Mouse (Mus musculus) megakaryocyte progenitor cell, adult 5-6 weeks (primary cell): ENCODE results near the gene Rcsd1. TPM values are rescaled to one million over a fixed set of nuclear protein-coding genes. Genes with fewer than 3 reads are reported as not detected.

Experiments
- ATAC-seq: replicated peaks from 2 replicates; pipeline ENCODE4 v1.8.0; 2016; ENCODE audit warnings: mild to moderate bottlenecking, moderate TSS enrichment, inconsistent platforms; ENCODE audit not compliant: poor library complexity
- total RNA-seq, 2 experiments: library from RNA; stranded (forward) in 1 of 2; stranded (reverse) in 1 of 2; fragments of 157-497, 149-512 nt in 1 of 2; fragments of 200-1000 nt in 1 of 2; gene quantifications; 2 replicates each; pipeline versions ENCODE4 v1.2.3 to v1.2.4; 2015 to 2017

Gene Rcsd1
- total RNA-seq, 2 experiments from 2014 or later: 48.8 to 111 TPM

GRCm38 (mm10) chr1:165718543-165719105 lies 9.1 kb upstream of the Rcsd1 start:
- ATAC-seq: 0 out of 2 replicates have a peak, but pooled peaks have one; percentile 2

DNA sequence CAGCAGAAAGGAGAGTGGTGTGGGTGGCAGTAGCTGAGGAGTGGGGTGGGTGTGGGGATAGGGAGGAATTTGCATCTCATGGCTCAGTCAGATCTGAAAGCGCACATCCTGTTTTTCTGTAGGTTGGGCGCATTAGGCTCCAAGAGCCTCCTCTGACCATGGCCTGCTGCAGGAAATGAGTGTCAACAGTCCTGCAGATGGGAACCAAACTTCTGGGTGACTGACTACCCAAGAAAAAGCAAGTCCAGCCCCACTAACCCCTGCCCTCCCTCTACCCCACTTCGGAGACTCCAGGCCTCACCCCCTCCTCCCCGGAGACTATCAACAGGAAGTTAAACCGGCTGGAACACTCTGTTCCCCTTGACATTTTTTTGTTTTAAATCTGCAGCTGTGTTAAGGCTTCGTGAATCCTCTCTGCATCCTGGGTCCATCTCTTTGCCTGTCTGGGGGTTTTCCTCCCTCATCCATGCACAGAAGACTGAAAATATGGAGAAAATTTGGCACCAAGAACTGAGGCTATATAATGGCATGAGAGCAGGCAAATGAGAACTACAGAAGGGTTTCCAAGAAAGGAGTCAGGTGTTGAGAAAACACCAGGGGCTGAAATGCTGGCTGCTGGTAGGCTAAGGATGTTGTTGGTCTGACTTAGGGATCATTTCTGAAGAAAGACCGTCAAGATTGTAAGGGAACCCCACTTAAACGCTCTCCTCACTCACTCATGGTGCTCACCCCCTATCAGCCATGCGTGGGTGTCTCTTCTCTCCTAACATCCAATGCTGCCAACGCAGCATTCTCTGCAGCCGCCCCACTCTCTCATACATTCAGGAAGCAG lies 8.4 kb upstream of the Rcsd1 start:
- peak; percentile 75 for ATAC-seq

GRCm38 (mm10) chr1:165716426-165716825 lies 6.9 kb upstream of the Rcsd1 start:
- ATAC-seq: no peak

DNA sequence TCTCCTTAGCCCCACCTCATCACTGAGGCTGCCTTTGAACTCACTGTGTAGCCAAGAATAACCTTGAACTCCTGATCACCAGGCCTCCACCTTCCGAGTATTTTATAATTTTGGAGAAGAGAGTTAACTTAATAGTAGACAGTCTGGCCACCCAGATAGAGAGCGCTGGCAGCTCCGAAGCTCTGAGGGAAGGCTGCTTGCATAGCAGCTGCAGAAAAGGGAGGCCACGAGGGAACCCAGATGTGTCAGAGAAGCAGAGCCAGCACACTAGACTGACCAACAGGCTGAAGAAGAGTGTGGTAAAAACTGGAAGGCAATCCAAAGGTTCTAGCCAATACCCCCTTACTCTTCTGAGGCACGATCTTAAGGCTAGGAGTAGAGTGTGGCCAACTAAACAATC lies 4.2 kb upstream of the Rcsd1 start:
- no peak for ATAC-seq

DNA sequence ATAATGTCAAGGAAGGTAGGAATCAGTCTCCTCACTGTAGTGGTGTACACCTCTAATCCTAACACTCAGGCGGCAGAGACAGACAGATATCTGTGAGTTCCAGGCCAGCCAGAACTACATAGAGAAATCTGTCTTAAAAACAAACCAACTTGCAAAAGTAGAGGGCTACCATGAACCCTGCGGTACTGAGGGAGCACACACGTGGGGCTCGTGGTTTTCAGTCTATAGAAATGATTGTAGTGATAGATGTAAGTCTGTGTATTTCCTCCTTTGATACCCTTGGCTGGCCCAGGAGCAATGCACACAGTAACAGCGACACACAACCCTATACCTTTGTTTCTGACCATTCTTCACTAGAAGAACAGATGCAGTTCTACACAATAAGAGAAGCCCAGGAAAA lies 2.4 kb upstream of the Rcsd1 start:
- ATAC-seq: no peak

DNA sequence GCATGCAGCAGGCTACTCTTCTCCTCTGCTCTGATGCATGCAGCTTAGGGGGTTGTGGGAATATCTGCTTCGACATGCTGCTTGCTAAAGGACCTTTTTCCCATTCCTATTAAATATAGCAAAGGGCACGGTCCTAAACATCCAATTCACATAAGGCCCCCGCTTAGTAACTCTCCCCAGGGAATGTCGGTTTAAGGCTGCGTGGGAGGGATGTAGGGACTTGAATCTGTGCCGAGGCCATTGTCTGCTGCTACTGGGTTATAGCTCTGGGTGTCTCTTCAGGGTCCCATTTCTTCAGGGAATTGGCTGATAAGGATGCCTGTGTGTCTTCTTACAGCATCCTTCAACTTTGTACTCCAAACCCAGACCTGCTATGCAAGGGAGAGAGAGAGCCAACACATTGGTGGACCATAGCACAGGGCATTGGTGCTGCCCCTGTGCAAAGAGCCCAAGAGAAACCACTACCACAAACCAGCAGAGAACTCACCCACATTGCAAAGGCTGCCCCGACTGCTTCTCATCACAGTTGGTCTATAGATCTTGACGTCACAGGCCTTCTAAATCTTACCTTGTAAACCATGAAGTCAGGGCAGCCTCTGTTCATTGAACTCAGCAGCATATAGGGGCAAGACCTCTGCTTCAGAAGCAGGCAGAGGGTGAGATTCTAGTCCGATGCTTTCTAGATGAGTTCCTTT lies 724 bp downstream of the Rcsd1 start:
- no peak for ATAC-seq

- ATAC-seq: peak; percentile 47
These were observed 1.8 kb downstream of the Rcsd1 start for GRCm38 (mm10) chr1:165707640-165708322.

- peak; percentile 42 for ATAC-seq
These were observed 2.3 kb downstream of the Rcsd1 start for GRCm38 (mm10) chr1:165707241-165707639.

- ATAC-seq: no peak
These were observed 3.1 kb downstream of the Rcsd1 start for GRCm38 (mm10) chr1:165706492-165706891.

GRCm38 (mm10) chr1:165705868-165706348 lies 3.6 kb downstream of the Rcsd1 start:
- ATAC-seq: no peak

GRCm38 (mm10) chr1:165705368-165705767 lies 4.2 kb downstream of the Rcsd1 start:
- ATAC-seq: no peak

GRCm38 (mm10) chr1:165704841-165705240 lies 4.7 kb downstream of the Rcsd1 start:
- no peak for ATAC-seq

DNA sequence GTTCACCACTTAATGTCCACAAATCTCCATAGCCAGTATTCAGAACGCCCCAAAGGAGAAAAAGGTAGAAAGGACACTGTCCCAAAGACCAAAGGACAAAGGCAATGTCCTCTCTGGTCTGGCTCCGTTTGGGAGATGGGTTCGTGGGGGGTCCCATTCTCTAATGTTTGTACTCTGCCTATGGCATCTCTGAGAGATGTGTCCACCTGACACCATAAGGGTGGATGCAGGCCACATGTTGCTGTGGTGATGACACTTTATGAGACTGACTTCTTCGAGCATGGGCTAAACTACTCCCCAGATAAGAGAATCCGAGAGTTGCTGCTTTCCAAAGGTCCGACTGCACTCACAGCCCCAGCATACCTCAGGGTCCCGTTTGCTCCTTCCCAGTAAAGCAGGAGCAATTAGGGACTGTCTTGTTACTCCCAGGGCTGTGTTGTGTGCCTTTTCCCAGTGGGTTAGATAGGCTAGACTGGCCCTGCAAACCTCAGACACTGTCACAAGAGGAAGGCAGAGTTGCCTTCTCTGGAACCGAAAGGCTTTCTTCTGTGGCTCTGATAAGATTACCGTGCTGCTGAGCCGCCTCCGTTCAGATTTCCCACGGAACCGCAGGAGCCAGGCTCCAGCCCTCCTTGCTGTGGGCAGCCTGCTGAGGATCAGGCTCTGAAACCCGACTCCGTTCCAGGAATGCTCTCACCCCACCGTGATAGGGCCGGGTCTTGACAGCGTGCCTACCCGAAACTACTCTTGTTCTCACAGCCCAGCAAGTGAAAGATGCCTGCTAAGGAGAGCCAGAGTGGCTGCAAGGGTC lies 7.1 kb downstream of the Rcsd1 start:
- no peak for ATAC-seq

GRCm38 (mm10) chr1:165701562-165701961 lies 8.0 kb downstream of the Rcsd1 start:
- ATAC-seq: no peak

DNA sequence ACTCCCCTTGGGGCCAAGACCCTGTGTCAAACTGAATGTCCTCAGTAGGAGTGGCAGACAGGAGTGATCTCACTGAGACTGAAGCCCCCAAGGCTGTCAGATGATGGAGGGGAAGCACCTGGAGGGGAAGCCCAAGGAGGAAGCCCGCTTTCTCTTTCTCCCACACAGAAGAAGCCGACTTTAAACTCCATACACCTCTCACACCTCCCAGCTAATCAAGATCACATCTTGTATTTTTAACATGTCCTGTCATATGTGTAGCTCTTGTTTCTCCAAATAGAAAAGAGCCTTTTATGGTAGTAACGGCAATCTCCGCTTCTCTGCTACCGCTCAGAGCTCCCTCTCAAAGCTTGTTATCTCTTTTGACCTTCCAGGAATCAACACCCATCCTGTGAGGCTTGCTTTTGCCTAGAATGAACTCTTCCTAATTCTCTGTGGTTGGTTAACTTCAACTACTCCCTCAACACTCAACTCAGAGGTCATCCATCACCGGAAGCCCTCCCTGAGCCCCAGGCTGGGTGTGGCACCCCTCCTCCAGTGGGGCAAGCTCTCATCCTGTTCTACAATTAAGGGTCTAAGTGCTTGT lies 8.5 kb downstream of the Rcsd1 start:
- ATAC-seq: peak; percentile 40

DNA sequence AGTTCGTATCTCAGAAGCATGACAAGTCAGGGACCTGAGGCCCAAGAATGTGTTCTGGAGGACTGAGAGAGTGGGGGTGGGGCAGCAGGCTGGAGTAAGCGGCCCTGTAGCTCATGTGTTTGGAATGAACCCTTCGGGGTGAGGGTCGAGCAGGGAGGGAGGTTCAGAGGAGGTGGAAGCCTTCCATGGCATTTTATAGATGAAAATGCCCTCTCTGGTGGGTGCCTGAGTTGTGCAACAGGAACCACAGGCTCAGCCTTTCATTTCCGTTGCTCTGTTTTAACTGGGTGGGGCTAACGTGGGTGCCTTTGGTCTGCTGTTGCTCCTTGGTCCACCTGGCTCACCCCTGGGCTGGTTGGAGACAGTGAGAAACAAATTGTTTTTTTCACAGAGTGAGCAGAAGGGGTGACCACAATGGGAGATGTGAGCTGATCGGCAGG lies 9.2 kb downstream of the Rcsd1 start:
- ATAC-seq: peak; percentile 68

- ATAC-seq: no peak
These were observed 11.9 kb downstream of the Rcsd1 start for GRCm38 (mm10) chr1:165697701-165698100.

DNA sequence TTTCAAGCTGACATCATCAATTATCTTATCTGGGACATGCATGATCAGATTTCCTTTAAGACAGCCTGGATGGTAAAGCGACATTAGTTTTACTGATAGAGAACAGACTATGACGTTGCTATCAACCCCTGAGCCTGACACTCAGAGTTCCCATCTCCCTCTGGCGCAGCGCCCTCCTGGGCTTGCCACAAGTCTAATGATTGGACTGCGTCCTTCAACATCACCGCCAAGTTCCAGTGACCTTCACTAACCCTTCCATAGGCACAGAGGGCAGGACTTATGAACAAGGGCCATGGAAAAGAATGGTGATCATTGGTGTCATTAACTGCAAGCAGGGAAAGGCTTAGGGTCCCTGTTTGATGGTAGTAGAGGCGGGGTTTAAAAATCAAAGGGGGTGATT lies 12.7 kb downstream of the Rcsd1 start:
- ATAC-seq: no peak

- ATAC-seq: no peak
These were observed 13.5 kb downstream of the Rcsd1 start for GRCm38 (mm10) chr1:165696040-165696439.
